Mouse (Mus musculus): ENCODE data around the gene Ell. TPM values are rescaled to one million over a fixed set of nuclear protein-coding genes. Genes with fewer than 3 reads are reported as not detected.
"Not testable (repeated sequence)": the region's sequence is repeated elsewhere in the genome, so short reads cannot be mapped to it uniquely, and the experiment has no call there.

The Ell gene
- total RNA-seq, 2 experiments from 2014 or later, result 22.2 to 26.3 TPM

DNA sequence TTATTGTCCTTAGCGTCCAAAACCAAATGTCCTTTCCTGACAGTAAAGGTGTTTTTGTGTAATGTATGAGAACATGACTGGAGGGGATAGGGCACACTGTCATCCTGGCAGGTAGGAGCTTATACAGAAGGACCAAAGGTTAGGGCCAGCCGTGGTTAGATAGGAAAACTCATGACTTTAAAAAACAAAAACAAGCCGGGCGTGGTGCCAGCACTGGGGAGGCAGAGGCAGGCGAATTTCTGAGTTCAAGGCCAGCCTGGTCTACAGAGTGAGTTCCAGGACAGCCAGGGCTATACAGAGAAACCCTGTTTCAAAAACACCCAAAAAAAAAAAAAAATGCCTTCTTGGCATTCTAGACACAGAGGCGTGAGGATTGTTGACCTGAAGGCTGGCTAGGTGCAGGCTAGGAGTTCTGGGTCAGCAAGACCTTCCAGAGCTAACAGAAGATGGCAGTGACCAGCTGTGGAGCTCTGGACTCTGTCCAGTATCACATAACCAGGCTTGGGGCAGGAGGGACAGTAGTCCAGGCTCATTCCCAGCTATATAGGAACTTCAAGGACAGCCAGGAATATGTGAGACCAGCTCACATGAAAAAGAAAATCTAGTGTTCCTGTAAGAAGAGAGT is 24.6 kb downstream of the Ell start:
- no peak for DNase-seq

DNA sequence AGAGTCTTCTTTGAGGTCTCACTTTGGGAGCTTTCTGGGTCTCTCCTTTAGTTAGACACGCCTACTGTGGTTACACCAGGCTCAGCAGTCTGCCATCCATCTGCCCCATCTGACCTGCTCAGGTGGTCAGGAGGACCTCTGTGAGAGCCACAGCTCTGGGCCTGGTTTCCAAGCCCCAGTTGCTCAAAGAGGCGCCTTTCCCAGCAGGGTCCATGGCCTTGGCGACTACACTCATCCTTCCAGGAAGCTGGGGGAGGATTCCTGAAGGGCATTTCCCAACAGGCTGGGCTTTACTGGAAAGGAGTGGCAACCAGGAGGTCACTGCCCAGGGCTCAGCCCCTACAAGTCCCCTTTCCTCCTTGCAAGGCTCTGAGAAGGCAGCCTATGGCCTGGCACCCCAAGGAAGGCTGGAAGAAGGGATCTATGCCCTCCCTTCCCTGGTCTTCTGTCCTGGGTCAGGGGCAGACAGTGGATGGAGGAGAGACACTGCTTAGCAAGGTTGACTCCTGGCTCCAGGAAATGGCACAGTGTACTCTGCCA is 25.5 kb downstream of the Ell start:
- DNase-seq, result no peak

DNA sequence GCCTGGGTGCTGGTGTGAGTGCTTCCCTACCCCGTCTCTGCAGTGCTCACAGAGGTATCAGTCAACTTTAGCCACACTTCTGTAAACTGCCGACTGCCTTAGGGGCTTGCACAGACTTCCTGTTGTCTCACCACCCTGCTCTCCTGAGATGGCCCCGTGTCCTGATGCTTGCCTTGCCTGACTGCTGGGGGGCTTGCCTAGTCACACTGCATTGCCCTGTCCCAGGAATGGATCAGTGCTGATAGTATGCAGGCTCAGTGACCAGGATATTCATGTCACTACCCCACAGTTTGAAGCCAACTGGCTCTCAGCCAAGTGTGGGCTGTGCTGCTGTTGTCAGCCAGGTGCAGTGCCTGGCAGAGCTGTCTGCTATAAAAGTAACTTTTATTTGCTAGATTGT is 26.3 kb downstream of the Ell start:
- peak; percentile 66 for DNase-seq

DNA sequence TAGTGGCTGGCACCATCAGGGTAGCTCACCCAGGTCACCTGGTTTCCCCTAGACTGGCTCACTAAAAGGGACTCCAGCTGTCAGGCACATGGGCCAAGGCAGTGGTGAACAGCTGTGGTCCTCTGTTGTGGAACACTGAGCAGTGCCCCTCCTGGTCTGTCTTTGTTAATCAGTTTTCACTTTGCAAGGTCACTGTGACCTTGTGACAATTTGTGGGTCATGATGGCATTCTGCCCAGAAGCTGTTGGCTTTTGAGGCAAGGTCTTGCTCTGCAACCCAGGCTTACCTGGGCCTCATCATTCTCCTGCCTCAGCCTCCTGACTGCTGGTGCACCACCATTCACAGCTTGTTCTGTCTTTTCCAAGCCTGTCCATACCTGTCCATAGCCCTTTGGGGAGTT is 31.1 kb downstream of the Ell start:
- DNase-seq, result no peak

DNA sequence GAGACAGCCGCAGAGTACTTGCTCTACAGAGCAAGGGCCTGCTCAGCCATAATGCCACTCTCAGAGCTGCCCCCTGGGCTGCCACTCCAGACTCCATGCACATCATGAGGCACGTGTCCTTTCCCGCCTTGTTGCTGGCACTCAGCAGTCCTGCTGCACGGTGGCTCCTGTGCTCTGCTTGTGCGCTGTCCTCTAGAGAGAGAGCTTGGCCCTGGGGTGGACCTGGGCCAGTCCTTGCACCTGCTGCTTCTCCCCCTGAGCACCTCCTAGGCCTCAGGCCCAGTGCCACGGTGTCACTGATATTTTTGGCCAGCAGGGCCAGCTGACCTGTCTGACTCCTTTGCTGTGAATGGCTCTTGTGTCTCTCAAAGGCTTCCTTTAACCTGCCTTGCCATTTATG is 31.7 kb downstream of the Ell start:
- DNase-seq, result no peak

DNA sequence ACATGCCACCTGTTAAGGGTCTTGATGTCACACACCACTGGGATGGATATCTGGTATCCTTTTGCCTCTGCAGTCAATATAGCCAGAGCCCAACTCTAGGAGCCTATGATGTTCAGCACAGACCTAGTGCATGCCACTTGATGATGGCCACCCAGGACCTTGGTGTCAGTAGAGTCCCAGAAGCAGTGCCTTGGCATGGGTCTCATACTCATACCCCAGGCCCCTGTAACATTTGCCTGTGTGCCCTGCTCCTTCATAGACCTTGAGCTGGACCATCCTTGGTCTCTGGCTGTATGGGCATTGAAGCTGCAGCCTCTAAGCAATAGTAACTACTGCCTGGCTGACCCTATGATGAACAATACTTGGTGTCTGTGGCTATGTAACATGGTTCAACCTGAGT is 35.0 kb downstream of the Ell start:
- DNase-seq, result no peak

DNA sequence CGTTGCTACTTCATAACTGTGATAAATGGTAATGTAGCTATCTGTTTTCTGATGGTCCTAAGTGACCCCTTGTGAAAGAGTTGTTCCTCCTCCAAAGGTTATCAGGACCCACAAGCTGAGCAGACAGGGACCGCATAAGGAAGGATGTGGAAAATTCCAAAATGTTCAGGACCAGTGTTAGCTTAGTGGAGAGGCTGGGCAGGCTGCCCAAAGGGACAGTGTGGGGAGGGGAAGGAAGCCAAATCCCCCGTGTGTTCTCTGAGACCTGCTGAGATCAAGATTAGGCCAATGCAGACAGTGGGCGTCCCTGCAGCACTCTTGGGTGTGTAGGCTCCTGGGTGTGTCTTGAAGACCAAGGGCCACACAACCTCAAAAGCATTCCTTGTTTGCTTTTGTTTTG is 35.7 kb downstream of the Ell start:
- peak; percentile 70 for DNase-seq

DNA sequence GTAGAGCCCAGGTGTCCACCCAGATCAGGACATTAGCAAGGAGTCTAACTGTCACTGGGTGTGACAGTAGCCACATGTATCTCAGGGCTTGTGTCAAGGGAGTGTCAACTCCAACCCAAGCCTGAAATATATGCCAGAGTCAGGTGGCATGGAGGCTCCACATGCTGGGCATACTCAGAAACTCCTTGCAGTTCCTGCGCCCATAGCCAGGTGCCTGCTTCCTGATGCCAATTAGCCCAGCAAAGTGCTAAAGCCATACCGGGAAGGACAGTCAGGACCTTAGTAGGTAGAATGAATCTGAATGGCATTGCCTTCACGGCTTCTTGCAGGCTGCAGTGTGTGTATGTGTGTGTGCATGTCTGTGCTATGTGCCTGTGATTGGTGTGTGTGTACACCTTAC is 38.0 kb downstream of the Ell start:
- no peak for DNase-seq

DNA sequence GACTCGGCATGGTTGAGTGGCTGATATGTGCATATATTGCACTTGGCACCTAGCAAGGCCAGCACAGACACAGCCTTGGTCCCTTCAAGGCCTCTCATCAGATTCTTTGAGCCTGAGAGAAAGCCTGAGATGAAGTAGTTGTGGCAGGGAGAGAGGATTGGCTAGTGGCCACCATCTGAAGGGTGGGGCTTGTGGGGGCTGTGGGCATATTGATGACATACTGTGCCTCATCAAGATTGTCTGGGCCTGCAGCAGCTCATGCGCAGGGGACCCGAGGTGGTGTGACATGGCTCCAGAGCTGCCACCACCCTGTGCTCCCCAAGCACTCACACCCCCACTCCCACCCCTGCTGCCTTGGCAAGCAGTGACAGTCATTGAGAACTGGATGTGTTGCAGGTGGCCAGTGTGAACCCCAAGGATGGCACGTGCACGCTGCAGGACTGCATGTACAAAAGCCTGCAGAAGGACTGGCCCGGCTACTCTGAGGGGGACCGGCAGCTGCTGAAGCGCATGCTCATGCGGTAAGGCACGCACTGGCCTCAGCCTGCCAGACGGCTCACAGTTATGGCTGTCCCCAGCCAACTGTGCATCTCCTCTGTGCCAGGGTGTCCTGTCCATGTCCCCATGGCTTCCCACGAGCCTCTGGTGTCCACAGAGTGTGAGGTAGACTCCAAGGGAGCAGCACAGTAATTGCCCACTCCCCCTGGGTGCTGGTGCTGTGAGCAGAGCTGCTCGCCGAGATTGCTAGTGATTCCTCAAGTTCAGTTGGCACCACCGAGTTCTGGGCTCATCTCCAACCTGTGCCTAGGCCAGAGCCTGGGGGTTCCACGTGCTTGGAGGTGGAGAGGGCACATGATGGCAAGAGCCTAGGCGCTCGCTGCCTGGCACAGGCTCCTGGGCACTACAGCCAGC is 44.5 kb downstream of the Ell start:
- peak; percentile 79 for DNase-seq

DNA sequence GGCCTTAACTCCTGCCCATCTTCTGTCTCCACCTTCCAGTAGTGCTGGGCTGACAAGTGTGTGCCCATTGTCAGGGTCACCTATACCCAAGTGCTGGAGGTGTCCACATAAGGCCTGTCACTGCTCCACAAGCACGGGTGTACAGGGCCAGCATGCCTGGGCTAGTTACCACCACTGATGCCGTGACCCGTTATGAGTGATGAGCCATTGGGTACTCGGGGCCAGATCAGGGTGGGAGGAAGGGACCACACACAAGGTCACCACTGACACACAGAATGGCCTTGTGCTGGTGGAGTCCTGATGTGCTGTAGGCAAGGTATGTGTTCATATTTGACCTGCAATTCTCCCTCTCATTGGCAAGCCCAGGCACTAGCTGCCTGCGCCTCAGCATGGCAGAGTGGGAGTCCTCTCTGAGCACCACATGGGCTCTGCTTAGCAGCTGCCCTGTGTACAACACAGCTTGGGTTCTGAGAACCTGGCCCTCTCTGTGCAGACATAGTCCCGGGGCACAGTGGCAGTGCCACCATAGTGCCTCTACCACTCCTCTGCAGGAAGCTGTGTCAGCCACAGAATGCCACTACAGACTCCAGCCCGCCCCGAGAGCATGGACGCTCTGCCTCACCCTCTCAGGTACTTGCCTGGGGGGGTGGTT is 45.5 kb downstream of the Ell start:
- no peak for DNase-seq

DNA sequence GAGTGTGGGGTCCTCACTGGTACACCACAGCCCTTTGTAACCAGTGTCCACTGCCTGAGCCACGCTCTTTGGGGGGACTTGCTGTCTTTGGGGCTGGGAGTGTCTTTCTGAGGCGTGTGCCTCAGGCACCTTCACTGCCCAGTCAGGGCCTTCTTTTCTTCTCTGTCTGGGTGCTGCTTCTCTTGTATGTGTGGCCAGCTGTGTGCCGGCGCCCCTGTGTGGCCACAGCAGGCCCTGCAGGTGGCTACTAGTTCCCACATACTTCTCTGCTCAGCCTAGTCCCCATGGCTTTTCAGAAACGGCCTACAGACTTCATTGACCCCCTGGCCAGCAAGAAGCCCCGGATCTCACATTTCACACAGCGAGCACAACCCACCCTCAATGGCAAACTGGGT is 46.0 kb downstream of the Ell start:
- DNase-seq, result peak; percentile 78

DNA sequence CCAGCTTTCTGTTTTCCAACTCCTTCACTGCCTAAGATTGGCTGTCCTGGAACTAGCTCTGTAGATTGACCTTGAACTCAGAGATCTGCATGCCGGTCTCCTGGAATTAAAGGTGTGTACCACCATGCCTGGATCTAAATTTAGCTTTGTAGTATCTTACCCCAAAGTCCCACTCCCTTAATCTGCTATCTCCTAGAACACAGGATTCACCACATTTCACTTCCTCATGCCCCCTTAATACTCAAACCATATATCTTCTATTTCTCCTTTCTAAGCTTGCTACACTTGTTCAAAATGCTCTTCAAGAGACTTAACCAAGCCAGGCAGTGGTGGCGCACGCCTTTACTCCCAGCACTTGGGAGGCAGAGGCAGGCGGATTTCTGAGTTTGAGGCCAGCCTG is 48.7 kb downstream of the Ell start:
- DNase-seq, result not testable (repeated sequence)

DNA sequence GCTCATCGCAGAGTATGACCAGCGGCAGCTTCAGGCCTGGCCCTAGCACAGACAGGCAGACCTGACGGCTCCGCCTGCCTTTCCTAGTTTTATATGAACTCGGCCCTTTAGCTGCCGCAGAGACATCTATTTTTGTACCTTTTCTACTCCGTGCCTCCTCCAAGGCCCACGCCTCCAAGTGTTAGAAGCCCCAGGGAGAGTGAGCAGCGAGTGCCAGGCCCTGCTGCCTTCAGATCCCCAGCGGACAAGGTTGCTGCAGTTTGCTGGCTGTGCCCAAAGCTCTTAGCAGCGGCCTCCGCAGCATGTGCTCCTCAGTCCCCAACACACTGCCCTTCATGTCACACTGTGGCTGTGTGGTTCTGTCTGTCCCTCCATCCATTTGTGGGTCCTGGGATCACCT is 52.3 kb downstream of the Ell start:
- DNase-seq, result peak; percentile 67

DNA sequence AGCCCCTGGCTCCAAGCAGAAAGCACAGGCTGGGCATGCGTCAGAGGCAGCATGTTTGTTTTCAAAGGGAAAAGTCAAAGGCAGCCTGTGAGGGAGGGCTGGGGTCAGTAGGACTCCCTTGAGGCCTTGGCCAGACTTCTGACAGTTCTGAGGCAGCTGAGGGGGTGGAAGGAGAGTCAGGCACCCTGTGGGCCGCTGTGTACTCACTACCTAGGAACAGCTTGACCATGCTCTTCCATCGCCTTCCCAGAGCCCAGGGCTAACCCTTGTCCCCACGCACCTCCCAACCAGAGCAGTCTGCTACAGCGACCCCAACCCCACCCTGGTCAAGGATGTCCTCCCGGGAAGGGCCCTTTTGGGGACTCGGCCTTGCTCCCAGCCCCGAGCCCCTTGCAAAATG is 53.9 kb downstream of the Ell start:
- DNase-seq, result peak; percentile 71

DNA sequence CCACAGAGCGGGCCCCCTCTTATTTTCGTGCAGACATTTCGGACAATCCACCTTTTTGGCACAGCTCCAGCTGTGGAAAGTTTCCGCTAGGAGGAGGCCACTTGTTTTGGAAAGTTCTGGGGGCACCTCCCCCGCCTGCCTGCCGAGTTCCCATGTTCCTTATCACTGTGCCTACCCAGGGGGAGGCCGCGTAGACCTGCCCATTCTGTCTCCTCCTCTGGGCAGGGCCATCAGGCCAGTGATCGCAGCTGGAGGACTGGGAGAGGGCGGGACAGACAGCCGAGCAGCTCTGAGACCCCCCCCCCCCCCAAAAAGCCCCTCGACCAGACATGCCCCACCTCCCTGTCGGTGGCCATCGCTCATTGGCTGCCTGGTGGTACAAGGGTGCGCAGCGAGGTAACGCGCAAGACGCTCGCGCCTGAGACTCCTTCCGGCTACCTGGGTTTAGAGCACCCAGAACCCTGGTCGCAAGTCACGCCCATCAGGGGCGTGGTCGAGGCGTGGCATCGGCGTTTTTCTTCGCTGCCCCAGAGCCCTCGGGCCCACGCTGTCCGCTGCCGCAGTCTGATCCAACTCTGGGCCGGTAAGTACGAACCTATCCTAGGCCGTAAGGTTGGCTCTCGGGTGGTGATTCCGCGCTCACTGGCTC is 54.8 kb downstream of the Ell start, which contains the start of gene Isyna1:
Gene Isyna1, plus strand, starts transcription at position 413 of the 649 bp plus-strand sequence.
- peak; percentile 95 for DNase-seq

DNA sequence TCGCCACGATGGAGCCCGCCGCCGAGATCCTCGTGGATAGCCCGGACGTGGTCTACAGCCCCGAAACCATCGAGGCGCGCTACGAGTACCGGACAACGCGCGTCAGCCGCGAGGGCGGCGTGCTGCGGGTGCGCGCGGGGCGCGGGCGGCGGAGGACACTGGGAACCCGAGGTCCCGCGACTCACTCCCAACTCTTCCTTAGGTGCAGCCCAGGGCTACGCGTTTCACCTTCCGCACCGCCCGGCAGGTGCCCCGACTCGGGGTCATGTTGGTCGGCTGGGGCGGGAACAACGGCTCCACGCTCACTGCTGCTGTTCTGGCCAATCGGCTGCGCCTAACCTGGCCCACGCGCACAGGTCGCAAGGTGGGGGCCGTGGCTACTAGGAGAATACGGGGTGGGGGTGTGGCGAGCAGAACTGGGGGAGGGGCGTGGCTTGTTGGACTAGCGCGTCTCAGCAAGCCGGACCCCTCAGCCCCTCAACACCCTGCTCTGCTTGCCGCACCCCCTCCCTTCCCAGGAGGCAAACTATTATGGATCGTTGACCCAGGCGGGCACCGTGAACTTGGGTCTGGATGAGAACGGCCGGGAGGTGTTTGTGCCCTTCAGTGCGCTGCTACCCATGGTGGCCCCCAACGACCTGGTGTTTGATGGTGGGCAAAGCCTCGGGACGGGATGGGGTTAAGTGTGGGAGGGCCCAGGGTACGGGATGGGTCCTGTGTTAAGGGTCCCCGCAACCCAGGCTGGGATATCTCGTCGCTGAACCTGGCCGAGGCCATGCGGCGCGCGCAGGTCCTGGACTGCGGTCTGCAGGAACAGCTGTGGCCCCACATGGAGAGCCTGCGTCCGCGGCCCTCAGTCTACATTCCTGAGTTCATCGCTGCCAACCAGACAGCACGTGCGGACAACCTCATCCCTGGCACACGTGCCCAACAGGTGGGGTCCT is 55.6 kb downstream of the Ell start:
- no peak for DNase-seq

DNA sequence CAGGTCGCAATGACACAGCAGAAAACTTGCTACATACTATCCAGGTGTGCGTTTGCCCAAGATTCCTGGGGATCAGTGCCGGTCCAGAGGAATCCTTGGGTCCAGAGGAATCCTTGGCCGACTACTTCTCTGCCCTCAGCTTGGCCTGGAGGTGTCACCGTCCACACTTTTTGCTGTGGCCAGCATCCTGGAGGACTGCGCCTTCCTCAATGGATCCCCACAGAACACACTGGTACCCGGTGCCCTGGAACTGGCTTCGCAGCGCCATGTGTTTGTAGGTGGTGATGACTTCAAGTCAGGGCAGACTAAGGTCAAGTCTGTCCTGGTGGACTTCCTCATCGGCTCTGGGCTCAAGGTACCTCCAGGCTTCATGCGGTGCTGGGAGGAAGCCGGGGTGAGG is 56.6 kb downstream of the Ell start:
- no peak for DNase-seq

DNA sequence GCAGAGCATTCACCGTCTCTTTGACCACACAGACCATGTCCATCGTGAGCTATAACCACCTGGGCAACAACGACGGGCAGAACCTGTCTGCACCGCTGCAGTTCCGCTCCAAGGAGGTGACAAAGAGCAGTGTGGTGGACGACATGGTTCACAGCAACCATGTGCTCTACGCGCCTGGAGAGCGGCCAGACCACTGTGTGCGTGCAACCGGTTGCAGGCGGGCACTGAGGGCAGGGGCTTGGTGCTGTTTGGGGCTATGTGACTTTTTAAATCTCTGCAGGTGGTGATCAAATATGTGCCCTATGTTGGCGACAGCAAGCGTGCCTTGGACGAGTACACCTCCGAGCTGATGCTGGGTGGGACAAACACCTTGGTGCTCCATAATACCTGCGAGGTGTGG is 57.0 kb downstream of the Ell start:
- DNase-seq, result no peak

DNA sequence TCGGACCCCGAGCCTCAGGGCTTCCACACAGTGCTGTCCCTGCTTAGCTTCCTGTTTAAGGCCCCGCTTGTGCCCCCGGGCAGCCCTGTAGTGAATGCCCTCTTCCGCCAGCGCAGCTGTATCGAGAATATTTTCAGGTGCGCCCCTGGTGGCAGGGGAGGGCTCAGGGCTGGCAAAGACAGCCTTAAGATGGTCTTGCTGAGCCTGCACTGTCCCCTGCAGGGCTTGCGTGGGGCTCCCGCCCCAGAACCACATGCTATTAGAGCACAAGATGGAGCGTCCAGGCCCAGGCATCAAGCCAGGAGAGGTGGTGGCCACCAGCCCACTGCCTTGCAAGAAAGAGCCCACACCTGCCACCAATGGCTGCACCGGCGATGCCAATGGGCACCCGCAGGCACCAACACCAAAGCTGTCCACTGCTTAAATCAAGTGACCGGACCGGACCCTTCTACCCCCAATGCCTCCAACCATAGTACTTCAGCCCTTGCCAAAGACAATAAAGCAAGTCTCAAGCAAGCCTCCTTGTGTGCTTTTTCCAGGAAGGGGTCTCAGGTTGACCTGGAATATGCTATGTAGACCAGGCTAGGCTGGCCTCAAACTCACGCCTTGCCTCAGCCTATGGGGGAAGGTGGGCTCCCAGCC is 57.6 kb downstream of the Ell start:
- no peak for DNase-seq

DNA sequence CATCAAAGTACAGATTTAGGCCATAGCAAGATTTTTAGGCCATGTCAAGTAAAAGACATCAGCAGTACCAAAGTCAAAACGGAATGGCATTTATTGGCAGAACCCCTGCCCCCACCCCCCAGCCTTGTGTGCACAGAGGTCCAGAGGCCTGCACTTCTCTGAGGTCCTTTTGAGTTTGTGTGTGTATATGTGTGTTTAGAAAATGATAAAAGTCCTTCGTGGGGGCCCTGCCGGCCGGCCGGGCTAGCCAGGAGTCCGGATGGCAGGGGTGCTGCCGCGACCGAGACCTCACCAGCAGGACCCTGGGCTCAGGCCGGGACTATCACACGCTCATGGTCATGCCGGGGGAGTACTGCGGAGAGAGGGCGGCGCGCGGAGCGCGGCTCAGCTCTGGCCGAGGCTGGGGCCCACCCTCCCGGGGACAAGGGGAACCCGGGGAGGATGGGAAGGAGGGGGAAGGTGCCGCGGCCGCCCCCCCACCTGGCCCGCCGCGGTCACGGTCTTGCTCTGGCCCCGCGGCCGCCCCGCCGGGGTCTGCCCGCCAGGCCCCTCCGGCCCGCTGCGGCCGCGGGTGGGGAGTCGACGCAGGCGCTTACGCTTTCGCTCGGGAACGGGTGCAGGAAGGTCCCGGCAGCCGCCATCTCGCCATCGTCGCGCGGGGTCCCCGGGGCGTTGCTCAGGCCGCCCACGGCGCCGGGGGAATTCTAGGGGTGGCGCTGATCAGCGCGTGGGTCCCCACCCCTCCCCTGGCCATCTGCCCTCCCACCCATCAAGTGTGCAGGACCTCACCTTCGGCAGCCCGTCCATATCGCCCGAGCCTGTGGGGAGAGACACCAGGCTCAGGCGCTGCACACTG is 58.4 kb downstream of the Ell start:
- DNase-seq, result no peak

Data from adrenal gland, postnatal 10 days (tissue).